Mouse (Mus musculus) v-Abl transformed pro-B cells (cell line): ENCODE measurements around the gene Nkx1-2.

Experiments
- in situ Hi-C, 2 experiments: fragments of 400-800 bp; cut with MboI; formaldehyde crosslinking; loops; one replicate each; pipeline ENCODE4 v1.15.1; 2025; ENCODE audit not compliant: unreplicated experiment in 2 of 2

Nkx1-2 gene

DNA sequence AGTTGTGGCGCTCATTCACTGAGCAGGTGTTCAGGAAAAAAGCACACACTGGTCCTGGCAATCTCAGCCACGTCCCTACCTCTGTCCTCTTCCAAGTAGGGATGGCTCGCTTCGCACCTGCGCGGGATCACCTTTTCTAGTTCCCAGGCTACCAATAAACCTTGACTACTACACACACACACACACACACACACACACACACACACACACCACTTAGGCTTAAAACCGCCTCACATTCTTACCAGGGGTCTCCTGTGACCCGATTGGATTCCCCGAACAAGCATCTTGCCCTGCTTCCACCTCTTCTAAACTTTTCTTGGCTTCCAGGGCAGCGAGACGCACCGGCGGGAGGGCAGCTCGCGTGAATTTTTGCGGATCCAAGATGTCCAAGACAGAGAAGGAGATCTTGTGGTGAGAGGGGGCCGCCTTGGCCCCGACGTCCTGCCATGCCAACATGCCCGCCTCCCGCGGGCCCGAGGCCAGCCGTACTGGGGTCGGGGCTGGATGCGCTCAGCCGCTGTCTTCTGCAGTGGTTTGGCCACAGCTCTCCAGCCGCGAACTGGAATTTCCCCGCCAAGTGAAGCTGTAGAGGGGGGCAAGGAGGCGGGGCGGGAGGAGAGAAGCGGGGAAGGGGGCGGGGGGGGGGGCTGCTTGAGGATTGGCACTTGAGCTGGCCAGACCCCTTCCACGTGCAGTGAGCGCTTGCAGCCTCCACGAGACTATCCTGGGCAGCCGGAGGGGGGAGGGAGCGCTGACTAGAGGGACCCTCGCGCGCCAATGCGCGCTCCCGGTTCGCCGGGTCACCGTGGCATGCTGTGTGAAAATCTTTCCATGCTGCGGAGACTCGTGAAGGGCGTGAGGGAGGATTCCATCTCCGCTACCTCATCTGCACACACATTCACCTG, at the start of gene Nkx1-2:
TSS of gene Nkx1-2 (minus strand) at position 567 of the 905 bp plus-strand sequence.
- in situ Hi-C loops: no loop called here

DNA sequence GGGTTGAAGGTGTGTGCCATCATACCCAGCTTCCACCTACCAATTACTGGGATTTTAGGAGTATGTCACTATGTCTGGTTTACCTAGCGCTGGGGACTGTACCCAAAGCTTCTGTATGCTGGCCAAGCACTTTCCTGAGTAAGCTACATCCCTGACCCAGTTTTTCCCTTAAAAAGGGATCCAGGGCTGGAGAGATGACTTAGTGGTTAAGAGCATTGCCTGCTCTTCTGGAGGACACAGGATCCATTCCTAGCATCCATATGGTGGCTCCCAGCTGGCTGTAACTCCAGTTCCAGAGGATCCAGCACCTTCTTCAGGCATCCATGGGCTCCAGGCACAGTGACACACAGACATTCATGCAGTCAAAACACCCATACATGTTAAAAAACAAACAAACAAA, 47.1 kb upstream of the Nkx1-2 start:
- in situ Hi-C loops: loop anchor here (10.0 to 25.0 kb wide), 4 partner anchors 422 to 1116 kb away; partner anchors contain the start of gene Edrf1 (in 1 of the 2)

DNA sequence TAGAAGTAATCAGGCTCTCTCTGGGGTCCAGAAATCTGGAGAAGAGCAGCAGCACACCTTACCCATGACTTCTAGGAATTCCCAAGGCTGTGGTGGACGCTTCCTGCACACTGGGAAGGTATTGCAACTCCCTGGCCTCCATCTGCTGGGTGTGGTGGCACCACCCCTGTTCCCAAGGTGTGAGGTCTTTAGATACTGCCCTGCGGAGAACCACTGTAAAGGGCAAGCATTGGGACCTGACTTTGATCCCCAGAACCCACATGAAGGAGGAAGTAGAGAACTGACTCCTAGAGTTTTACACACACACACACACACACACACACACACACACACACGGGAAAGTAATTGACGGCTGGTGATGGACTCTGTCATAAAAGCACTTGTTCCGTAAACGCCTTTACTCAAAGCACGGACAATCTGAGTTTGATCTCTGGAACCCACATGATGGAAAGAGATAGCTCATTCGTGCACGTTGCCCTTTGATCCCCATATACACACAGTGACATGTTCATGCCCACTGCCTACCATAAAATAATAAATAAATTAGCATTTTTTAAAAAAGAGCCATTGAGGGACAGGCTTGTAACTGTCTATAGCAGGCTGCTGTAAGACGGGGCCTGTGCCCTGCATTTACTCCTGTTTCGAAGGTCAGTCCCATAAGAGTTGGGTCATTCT, 45.3 kb upstream of the Nkx1-2 start:
- in situ Hi-C loops: loop anchor here (5.0 to 25.0 kb wide), 6 partner anchors 67 to 1118 kb away; partner anchors contain the start of genes Edrf1 (in 1 of the 2) and Oat (in 1 of the 2)

DNA sequence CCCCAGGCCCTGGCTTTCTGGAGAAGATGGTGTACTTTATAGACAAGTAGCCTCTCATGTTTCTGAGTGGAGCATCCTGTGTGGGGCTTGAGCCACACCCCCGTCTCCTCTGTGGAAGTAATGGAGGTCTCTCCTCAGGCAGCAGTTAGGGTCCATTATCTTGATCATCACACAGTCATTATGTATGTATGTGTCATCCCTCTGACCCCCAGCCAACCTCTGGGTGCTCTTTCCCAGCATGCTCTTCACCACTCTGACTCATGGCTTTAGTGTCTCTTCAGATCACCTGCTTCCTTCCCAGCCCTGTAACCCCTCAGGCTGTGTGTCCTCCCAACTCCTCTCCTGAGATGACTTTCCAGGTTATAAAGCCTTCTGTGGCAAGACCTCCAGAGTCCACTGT, 42.2 kb upstream of the Nkx1-2 start:
- in situ Hi-C loops: loop anchor here (5.0 to 25.0 kb wide), 6 partner anchors 64 to 1121 kb away; partner anchors contain the start of genes Edrf1 (in 1 of the 2) and Oat (in 1 of the 2)

DNA sequence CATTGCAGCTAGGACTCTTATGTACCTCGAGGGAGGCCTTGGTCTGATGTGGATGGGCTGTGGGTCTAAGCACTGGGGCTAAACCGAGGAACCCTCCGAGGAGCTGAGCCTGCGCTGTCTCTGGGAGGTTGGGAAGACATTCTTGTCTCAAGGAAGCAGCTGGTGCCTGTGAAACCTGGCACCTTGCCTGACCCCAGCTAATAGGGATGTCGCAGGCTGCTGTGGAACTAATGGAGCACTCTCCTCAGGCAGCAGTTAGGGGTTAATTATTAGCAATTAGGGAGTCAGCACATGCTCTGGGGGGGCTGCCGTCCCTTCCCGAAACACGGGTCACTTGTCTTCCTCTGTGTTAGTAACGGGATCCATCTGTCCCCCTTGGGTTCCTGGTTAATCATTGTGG, 41.5 kb upstream of the Nkx1-2 start:
- in situ Hi-C loops: loop anchor here (5.0 to 25.0 kb wide), 6 partner anchors 64 to 1121 kb away; partner anchors contain the start of genes Edrf1 (in 1 of the 2) and Oat (in 1 of the 2)

DNA sequence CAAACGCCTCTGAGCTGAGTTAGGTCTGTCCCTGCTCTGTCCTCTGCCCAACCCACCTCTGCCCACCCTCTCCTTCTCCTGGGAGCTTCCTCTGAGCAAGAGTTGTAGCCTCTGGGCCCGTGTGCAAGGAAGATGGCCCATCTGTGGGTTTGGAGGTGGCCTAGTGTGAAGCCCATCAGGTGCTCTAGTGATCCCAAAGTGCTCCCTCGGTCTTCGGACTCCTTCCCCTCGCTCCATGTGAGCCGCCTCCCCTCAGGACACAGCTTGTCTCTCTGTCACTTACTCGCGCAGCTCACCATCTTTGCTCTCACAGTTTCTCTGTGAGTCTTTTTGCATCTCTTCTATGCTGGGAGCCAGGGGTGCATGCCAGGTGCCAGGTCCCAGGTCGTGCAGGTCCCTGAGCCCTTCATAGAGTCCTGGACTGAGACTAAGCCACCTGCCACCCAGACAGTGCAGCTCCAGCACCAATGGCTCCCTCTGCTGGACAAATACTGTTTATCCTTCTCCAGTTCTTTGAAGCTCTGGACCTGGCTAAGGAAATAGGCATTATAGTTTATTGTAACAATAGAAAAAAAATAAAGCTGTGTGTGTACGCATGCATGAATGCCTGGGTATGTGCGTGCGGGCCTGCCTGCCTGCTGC, 39.1 kb upstream of the Nkx1-2 start:
- in situ Hi-C loops: loop anchor here (5.0 to 25.0 kb wide), 6 partner anchors 76 to 1124 kb away; partner anchors contain the start of gene Edrf1 (in 1 of the 2)

DNA sequence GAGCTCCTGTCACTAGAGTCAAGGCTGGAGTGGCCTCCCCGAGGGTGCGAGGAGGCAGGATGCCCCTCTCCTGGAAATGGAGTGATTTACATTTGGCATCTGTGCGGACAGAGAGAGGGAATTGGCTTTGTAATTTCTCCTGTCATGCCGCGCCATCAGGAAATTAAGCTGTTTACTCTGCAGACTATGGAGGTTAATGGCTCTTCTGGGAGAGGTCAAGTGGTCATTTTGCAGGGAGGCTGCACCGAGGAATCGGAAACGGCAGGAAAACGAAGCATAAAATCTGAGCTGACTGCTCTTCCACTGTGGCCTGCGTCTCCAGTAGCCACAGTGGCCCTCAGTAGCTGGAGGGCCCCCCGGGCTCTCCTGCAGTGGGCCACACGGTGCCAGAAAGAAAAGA, 37.9 kb upstream of the Nkx1-2 start:
- in situ Hi-C loops: loop anchor here (5.0 to 25.0 kb wide), 6 partner anchors 75 to 1125 kb away; partner anchors contain the start of gene Edrf1 (in 1 of the 2)

DNA sequence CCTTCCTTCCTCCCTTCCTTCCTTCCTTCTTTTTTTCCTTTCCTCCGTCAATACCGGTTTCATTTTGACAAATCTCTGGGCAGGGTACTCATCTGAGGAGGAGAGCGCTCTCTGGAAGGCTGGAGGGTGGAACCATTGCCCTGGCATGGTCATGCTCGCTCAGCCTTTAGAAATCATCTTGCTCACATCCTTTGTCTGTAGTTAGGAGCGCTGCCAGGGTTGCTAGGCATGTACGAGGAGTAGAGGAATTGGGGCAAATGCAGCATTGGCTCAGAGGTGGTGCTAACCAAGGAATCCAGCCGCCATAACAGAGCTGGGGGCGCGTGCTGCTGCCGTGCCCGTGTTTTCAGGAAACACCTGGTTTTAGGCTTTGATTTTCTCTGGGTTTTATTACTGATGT, 31.9 kb upstream of the Nkx1-2 start:
- in situ Hi-C loops: loop anchor here (10.0 to 25.0 kb wide), 4 partner anchors 137 to 1131 kb away; partner anchors contain the start of gene Edrf1 (in 1 of the 2)

DNA sequence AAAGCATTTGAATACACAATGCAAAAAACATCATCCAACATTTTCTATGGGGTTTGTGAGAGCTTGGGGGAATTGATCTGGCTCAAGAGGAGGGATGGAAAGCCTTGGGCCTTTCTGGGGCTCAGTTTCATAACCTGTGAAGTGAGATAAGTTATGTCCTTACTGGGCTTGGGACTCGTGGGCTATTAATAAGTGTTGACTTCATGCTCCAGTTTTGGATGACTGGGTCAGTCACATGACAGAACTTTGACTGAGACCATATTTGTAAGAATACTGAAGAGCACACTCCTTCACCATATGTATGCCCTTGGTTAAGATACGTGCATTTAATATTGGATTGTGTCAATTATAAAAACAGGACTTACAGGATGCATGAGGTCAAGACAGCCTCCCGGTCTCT, 28.0 kb upstream of the Nkx1-2 start:
- in situ Hi-C loops: loop anchor here (25.0 kb wide), 2 partner anchors 1010 to 1135 kb away; partner anchors contain the start of gene Edrf1 (in 1 of the 2)

DNA sequence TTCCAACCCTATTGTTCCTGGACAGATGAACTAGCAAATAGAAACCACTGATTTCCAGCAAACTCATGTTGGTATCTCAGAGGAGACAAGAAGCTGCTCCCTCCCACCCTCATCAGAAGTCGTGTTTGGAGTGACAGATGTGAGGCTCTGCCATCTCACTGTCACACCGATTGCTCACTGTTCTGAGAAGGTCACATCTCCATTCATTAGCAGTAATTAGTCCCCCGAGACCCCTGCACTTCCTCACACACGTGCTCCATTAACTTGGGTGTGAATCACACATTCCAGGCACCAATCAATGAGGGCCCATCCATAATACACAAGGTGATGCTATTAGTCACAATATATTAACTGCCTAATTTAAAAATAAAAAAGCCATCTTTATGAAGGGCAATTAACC, 26.7 kb upstream of the Nkx1-2 start:
- in situ Hi-C loops: loop anchor here (25.0 kb wide), 2 partner anchors 1011 to 1136 kb away; partner anchors contain the start of gene Edrf1 (in 1 of the 2)

DNA sequence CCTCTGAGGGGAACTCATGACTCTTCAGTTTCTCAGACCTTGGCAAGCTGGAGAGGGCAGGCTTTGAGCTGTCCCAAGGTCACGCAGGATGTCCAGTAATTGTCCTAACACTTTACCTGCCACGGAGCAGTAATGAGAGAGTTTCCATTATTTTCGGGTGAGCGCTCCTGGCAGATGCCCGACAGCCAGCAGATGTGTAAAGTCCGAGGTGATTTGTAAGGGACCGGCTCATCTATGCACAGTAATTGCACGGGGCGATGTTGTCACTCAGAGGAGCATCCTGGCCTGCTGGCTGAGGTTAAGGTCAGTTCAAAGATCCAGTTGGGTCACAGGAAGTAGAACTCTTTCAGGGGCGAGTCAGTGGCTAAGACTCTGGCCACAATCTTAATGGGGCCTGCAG, 24.7 kb upstream of the Nkx1-2 start:
- in situ Hi-C loops: no loop called here

DNA sequence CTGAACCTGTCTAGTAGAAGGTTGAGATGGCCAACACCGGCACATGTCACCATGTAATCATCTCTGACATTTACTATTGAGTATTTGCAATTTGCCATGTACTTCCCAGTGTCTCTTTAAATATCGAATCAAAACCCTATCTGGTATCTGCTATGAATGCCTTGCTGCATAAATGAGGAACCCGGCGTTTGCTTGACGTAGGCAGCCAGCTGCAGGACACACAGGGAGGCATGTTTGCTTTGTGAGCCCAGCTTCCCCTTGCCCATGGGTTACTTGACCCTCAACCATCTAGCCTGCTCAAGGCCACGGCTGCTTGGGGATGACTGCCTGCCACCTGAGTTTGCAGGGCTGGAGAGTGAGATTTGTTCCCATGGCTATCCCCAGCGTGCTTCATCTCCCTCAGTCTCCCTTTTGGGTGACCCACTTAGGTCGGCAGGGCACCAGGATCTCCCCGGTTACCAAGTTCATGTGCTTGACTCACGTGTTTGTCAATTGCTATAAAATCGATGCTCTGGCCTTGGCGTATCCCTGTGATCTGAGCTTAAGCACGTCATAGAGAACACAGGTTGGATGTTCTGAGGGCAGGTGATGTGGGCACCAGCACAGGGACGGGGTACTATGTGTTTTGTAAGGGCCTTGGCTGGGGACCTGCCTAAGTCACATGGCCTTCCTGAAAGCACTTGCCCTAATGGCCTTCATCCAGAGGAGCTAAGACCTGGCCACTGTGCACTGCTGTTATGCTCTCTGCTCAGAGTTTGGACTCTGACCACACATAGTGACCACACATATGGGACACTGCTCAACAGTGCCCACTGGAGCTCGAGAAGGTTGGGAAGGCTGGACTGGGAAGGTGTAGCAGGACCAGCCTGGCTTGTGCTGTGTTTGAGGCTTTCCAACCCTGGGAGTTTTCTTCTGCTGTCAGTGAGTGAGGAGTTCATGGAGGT, 20.8 kb upstream of the Nkx1-2 start:
- in situ Hi-C loops: no loop called here

DNA sequence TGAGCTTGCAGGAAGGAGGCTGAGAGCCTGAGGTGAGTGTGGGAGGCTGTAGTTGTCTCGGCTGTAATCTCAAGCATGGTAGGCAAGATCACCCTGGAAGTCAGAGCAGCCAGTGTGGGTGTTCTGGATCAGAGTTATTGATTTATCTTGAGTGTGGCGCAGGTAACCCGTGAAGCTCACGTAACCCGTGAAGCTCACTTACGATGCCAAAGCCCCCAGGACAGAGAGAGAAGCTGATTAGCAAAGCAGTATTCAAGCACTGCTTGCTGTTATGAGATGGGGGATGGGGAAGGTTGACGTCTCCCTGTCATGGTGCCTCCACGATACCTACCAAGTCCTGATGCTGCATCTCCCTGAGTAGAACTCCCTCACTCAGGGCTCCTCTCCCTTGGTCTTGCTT, 20.1 kb upstream of the Nkx1-2 start:
- in situ Hi-C loops: no loop called here

DNA sequence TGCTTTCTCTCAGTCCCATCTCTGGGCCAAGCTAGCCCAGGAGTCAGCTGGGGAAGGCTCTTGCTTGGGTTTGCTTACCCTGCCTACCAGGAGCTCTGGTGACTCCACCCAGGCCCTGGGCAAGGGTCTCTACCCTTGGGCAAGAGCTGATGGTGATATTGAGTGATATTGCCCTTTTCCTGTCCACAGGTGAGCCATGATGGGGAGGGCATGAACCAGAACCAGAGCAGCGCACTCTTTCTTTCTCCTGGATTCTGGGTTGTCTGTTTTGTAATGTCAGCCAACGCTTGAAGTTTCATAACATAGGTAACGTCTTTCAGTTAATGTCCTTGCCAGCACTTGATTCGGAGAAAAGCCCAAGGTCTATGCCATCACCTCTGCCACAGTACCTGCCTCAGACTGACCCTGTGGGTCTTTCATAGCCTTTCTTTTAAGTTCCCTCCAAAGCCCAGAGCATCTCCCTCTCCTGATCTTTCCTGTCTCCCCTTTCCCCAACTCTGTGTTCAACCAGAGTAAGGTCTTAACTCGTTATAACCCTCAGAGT, 17.7 kb upstream of the Nkx1-2 start:
- in situ Hi-C loops: no loop called here

DNA sequence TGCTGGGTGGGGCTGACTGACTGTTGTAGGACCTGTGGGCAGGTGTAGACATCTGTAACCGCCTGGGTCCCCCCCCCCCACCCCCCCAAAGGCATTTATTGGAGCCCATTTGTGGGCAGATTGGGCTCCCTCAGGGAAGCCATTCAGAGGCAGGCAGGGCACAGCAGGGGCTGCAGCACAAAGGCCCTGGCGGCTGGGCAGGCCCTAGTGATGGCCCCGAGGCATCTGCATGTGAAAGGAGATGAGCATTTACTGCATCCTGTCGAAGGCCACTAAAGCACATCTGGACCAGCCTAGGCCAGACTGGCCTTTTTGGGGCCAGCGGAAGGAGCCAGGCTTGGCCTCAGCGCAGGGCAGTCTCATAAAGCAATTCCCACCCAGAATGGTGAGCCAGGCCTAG, 17.0 kb upstream of the Nkx1-2 start:
- in situ Hi-C loops: no loop called here

DNA sequence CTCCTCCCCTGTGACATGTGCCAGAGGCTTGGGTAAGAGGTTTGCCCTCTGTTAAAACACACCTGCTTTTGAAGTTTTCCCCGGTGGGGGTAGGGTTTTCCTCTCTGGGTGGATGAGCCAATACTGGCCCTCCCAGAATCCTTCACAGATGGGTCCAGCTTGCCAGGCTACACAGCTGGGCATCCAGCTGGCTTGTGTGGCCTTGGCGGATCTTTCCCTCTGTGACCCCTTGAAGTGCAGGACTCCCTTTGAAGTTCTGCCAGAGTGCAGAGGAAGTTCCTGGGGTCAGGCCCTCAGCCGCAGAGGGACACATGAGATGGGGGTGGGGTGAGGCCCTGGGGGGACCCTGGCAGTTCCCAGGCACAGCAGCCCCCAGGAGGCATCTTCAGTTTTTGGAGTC, 15.9 kb upstream of the Nkx1-2 start:
- in situ Hi-C loops: no loop called here

DNA sequence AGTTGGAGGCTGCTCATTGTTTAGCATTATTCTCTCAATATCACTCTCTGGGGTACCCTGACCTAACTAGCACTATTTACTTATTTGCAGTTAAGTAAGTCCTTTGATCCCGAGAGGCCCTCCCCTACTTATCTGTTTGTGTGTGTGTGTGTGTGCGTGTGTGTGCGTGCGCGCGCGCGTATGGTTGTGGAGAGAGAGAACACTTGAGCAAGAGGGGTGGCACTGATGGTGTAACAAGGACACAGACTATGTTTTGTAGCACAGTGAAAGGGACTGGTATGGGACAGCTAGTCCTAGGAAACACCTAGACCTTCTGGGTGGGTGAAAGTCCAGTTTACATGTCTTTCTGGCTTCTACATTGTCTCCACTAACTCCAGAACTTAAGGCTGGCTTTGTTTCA, 12.1 kb upstream of the Nkx1-2 start:
- in situ Hi-C loops: no loop called here

DNA sequence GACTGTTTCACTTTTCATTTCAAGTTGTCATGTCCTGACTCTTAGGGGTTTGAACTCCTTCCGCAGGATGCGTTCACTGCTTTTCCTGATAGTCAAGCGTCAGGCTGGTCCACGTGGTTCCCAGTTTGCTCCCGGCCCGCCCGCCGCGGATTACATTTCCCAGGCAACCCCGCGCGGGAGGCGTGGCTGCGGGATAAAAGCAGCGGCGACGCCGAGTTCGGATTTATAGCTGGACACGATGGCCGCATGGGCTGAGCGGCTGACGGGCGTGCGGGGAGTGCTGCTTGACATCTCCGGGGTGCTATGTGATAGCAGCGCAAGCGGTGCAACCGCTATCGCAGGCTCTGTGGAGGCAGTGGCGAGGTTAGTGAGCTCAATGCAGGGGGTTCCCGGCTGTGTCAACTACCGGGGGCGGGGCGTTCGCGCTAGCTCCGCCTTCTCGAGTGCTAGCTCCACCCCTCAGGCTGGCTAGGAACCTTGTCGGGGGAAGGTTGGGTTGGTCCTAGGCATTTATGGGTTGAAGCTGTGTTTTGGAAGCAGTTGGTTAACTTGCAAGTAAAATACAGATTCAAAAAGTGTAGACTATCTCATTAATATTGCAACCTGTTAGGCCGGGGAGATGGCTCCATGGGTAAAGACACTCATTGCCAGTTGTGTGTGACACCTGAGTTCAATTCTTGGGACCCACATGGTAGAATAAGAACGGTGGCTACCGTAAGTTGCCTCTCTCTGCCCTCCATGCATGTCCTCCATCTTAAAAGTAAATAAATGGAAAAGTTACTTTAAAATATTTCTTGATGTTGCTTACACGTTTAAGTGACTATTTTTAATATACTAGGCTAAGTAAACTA, 11.3 kb upstream of the Nkx1-2 start, which contains the start of gene Lhpp:
TSS of gene Lhpp (plus strand) at position 171 of the 851 bp plus-strand sequence.
- in situ Hi-C loops: no loop called here
